Mouse (Mus musculus): ENCODE measurements around the gene Usp31. TPM values are rescaled to one million over a fixed set of nuclear protein-coding genes. Genes with fewer than 3 reads are reported as not detected.
A peak's percentile ranks its signal among the peaks of the same experiment; 100 is the strongest.

The Usp31 gene
- total and polyA plus RNA-seq, 3 experiments = 14.4 to 14.7 TPM; not detected in 1

DNA sequence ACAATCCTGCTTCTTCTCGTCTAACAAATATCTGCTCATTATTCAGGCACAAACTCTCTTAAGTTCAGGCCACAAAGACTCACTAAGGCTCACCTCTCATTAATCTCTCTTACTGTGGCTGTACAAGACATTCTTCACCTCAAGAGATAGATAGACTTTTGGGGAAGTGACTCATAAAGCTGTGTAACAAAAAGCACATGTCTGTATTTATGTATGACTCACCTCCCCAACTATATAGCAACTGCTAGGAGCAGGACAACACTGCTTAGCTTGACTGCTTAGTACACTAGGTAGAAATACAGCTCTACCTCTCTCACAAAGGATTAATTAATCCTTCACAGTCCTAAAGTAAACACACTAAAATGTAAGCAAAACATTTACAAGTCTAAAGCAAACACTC lies 46.3 kb downstream of the Usp31 start:
- Histone ChIP-seq H3K9ac (ENCODE audit: control insufficient read depth, low read depth, low read length, poor library complexity, severe bottlenecking) (no peak overlapping the region), H3K79me2 (ENCODE audit: control insufficient read depth, insufficient read depth, low read length, poor library complexity) (no peaks in the 10 kb centered on the region), H3K4me3 (ENCODE audit: control insufficient read depth in 1 of 2, insufficient read depth in 1 of 2, low read depth in 2 of 2, low read length in 2 of 2) (no peak overlapping the region), H3K27me3 (ENCODE audit: control insufficient read depth in 1 of 2, insufficient read depth in 2 of 2, low read length in 2 of 2) (no peaks in the 10 kb centered on the region), H3K27ac (ENCODE audit: control insufficient read depth, low read depth, low read length) (no peak overlapping the region), H3K4me1 (ENCODE audit: control insufficient read depth in 1 of 2, insufficient read depth in 2 of 2, low read length in 2 of 2) (peaks cover 0 to 11% of the 10 kb centered on the region in 2 experiments; a peak in 2 of 4 replicates), H3K36me3 (ENCODE audit: control insufficient read depth in 1 of 2, insufficient read depth in 2 of 2, low read length in 2 of 2) (peaks cover 6 to 22% of the 10 kb centered on the region in 2 experiments), H3K9me3 (replicated peaks; ENCODE audit: insufficient read depth, low read length) (no peaks in the 10 kb centered on the region)
- peak; percentile 73 for DNase-seq (ENCODE audit: low read depth, low spot score)
- TF ChIP-seq ZNF384 (IDR thresholded peaks at IDR 0.05; ENCODE audit: low read depth, low read length) = no peak
- TF ChIP-seq TAL1 (IDR thresholded peaks at IDR 0.05; ENCODE audit: low read length) = no peak
- peak; percentile 76 for TF ChIP-seq MXI1 (IDR thresholded peaks at IDR 0.05; ENCODE audit: low read depth, low read length)
- TF ChIP-seq HCFC1 (IDR thresholded peaks at IDR 0.05; ENCODE audit: low read depth, low read length) = no peak
- TF ChIP-seq POLR2AphosphoS2 (IDR thresholded peaks at IDR 0.05; ENCODE audit: low read length) = no peak
- TF ChIP-seq MYB (IDR thresholded peaks at IDR 0.05; ENCODE audit: low read depth, low read length) = no peak
- no peak for TF ChIP-seq E2F4 (IDR thresholded peaks at IDR 0.05; ENCODE audit: borderline replicate concordance, low read depth, low read length)
- peak; percentile 31 to 48; a peak in 2 of 4 replicates for TF ChIP-seq EP300 (IDR thresholded peaks at IDR 0.05; ENCODE audit: low read depth in 1 of 2, low read length in 2 of 2)
- TF ChIP-seq MEF2A (IDR thresholded peaks at IDR 0.05; ENCODE audit: extremely low read depth, insufficient replicate concordance, low read depth, low read length, poor library complexity, severe bottlenecking) = no peak
- no peak for TF ChIP-seq CHD1 (IDR thresholded peaks at IDR 0.05; ENCODE audit: low read depth, low read length)
- no peak for TF ChIP-seq RCOR1 (IDR thresholded peaks at IDR 0.05; ENCODE audit: low read depth, low read length)
- no peak for TF ChIP-seq RAD21 (IDR thresholded peaks at IDR 0.05; ENCODE audit: low read depth, low read length)
- no peak for TF ChIP-seq CTCF (IDR thresholded peaks at IDR 0.05 in 2 of 3, conservative IDR thresholded peaks at IDR 0.05 in 1 of 3; ENCODE audit: control insufficient read depth in 1 of 3, insufficient read depth in 1 of 3, low read depth in 2 of 3, low read length in 3 of 3, poor library complexity in 1 of 3, severe bottlenecking in 1 of 3)
- no peak for TF ChIP-seq CHD2 (IDR thresholded peaks at IDR 0.05; ENCODE audit: low read length)
- no peak for TF ChIP-seq MAZ (IDR thresholded peaks at IDR 0.05; ENCODE audit: low read depth, low read length)
- no peak for TF ChIP-seq UBTF (IDR thresholded peaks at IDR 0.05; ENCODE audit: borderline replicate concordance, insufficient read depth, low read depth, low read length)
- no peak for TF ChIP-seq USF2 (IDR thresholded peaks at IDR 0.05; ENCODE audit: borderline replicate concordance in 1 of 2, insufficient read depth in 1 of 2, low read depth in 1 of 2, low read length in 2 of 2)
- no peak for TF ChIP-seq POLR2AphosphoS5 (IDR thresholded peaks at IDR 0.05; ENCODE audit: borderline replicate concordance, low read depth, low read length)
- TF ChIP-seq POLR2A (IDR thresholded peaks at IDR 0.05; ENCODE audit: control insufficient read depth in 1 of 2, insufficient read depth in 1 of 2, low read depth in 1 of 2, low read length in 2 of 2, poor library complexity in 1 of 2) = no peak
- no peak for TF ChIP-seq NRF1 (IDR thresholded peaks at IDR 0.05; ENCODE audit: insufficient read depth, low read depth, low read length, poor library complexity, severe bottlenecking)
- TF ChIP-seq GABPA (IDR thresholded peaks at IDR 0.05; ENCODE audit: low read depth, low read length) = no peak
- TF ChIP-seq GATA1 (IDR thresholded peaks at IDR 0.05; ENCODE audit: low read depth, low read length) = peak; percentile 34; the same call in 1 of the 2 replicates
- no peak for TF ChIP-seq NELFE (IDR thresholded peaks at IDR 0.05; ENCODE audit: low read depth, low read length)
- TF ChIP-seq BHLHE40 (IDR thresholded peaks at IDR 0.05; ENCODE audit: borderline replicate concordance, low read depth, low read length) = no peak
- TF ChIP-seq MAFK (IDR thresholded peaks at IDR 0.05; ENCODE audit: borderline replicate concordance, low read depth, low read length) = no peak
- no peak for TF ChIP-seq TCF12 (IDR thresholded peaks at IDR 0.05; ENCODE audit: low read depth, low read length)
- no peak for TF ChIP-seq KAT2A (conservative IDR thresholded peaks at IDR 0.05; ENCODE audit: low read depth, low read length)
- no peak for TF ChIP-seq ELF1 (IDR thresholded peaks at IDR 0.05; ENCODE audit: low read depth, low read length)
- peak; percentile 92 for TF ChIP-seq JUND (IDR thresholded peaks at IDR 0.05; ENCODE audit: low read depth, low read length)
- no peak for TF ChIP-seq TBP (IDR thresholded peaks at IDR 0.05; ENCODE audit: low read depth, low read length)
- no peak for TF ChIP-seq ZC3H11A (IDR thresholded peaks at IDR 0.05; ENCODE audit: low read depth, low read length)
- peak; percentile 61 for TF ChIP-seq ETS1 (IDR thresholded peaks at IDR 0.05; ENCODE audit: low read depth, low read length)
- TF ChIP-seq MYC (IDR thresholded peaks at IDR 0.05; ENCODE audit: low read depth, low read length) = peak; percentile 91
- peak; percentile 85 for TF ChIP-seq MAX (IDR thresholded peaks at IDR 0.05; ENCODE audit: low read length)
- no peak for TF ChIP-seq ZMIZ1 (IDR thresholded peaks at IDR 0.05; ENCODE audit: low read depth, low read length)
- TF ChIP-seq SIN3A (IDR thresholded peaks at IDR 0.05; ENCODE audit: low read length) = peak; percentile 40; the same call in 1 of the 2 replicates
- no peak for TF ChIP-seq USF1 (IDR thresholded peaks at IDR 0.05; ENCODE audit: low read depth, low read length)
- no peak for TF ChIP-seq SMC3 (IDR thresholded peaks at IDR 0.05; ENCODE audit: low read depth, low read length)

Measured in MEL (cell line).